Mouse (Mus musculus) heart, embryonic 11.5 days (tissue): Measurements from ENCODE around the gene Negr1. TPM values are rescaled to one million over a fixed set of nuclear protein-coding genes. Genes with fewer than 3 reads are reported as not detected.

Experiments
- ATAC-seq: fragments of 200-750 bp; cut with Nextera tagmentation; replicated peaks from 2 replicates; pipeline ENCODE4 v1.8.0; 2017; ENCODE audit warnings: moderate library complexity; ENCODE audit not compliant: insufficient number of reproducible peaks, low FRiP score, low TSS enrichment
- H3K27ac ChIP-seq: fragments of 300-500 bp; sonication (generic); 2 replicates; pipeline ENCODE4 v1.5.1; 2014; ENCODE audit warnings: mild to moderate bottlenecking, low read depth, low read length
- H3K27me3 ChIP-seq: fragments of 300-500 bp; sonication (generic); 2 replicates; pipeline ENCODE4 v1.6.1; 2014; ENCODE audit warnings: mild to moderate bottlenecking, low read length, mixed read lengths; ENCODE audit not compliant: control insufficient read depth, insufficient read depth
- H3K36me3 ChIP-seq: fragments of 300-500 bp; sonication (generic); 2 replicates; pipeline ENCODE4 v1.6.1; 2014; ENCODE audit warnings: mild to moderate bottlenecking, low read length, moderate library complexity, mixed read lengths; ENCODE audit not compliant: control insufficient read depth, insufficient read depth
- H3K4me1 ChIP-seq: fragments of 300-500 bp; sonication (generic); 2 replicates; pipeline ENCODE4 v1.6.1; 2014; ENCODE audit warnings: low read length; ENCODE audit not compliant: control insufficient read depth, insufficient read depth
- H3K4me2 ChIP-seq: fragments of 300-500 bp; sonication (generic); 2 replicates; pipeline ENCODE4 v1.6.1; 2014; ENCODE audit warnings: mild to moderate bottlenecking, moderate library complexity
- H3K4me3 ChIP-seq: fragments of 300-500 bp; sonication (generic); 2 replicates; pipeline ENCODE4 v1.5.1; 2014; ENCODE audit warnings: low read depth, low read length
- H3K9ac ChIP-seq: fragments of 300-500 bp; sonication (generic); 2 replicates; pipeline ENCODE4 v1.6.1; 2014; ENCODE audit warnings: mild to moderate bottlenecking, low read depth, low read length, moderate library complexity
- H3K9me3 ChIP-seq: fragments of 300-500 bp; sonication (generic); replicated peaks from 2 replicates; pipeline ENCODE4 v1.6.1; 2016; ENCODE audit warnings: low read length; ENCODE audit not compliant: control insufficient read depth
- WGBS: fragments of 180-500 bp; shearing (Covaris S2); extraction: QIAGEN DNeasy Blood & Tissue Kit; methylation state at CpG from one replicate; pipeline ENCODE4 v1.1.7; 2014; ENCODE audit not compliant: insufficient replicate concordance; 5-methylcytosine and 5-hydroxymethylcytosine counted together
- polyA plus RNA-seq: library from polyadenylated mRNA; unstranded; fragments of >200 nt; fragmentation: Nextera tagmentation; extraction: Ambion mirVana; gene quantifications from 2 replicates; pipeline ENCODE4 v1.2.1, GENCODE M21; 2014

Gene Negr1
- polyA plus RNA-seq, 1 experiment from 2014 or later: 2.6 TPM

- no peak overlapping the region for H3K4me3 ChIP-seq
- H3K27ac ChIP-seq: no peak overlapping the region
- H3K36me3 ChIP-seq: no peaks in the 10 kb centered on the region
- no peak overlapping the region for H3K9ac ChIP-seq
- no peaks in the 10 kb centered on the region for H3K9me3 ChIP-seq
- H3K4me2 ChIP-seq: no peak overlapping the region
- no peaks in the 10 kb centered on the region for H3K27me3 ChIP-seq
- ATAC-seq: no peak
- no peaks in the 10 kb centered on the region for H3K4me1 ChIP-seq
- 66% methylated on average over 8 of the region's 8 CpGs for WGBS
Measured at GRCm38 (mm10) chr3:157188939-157189725, 627.5 kb downstream of the Negr1 start.

DNA sequence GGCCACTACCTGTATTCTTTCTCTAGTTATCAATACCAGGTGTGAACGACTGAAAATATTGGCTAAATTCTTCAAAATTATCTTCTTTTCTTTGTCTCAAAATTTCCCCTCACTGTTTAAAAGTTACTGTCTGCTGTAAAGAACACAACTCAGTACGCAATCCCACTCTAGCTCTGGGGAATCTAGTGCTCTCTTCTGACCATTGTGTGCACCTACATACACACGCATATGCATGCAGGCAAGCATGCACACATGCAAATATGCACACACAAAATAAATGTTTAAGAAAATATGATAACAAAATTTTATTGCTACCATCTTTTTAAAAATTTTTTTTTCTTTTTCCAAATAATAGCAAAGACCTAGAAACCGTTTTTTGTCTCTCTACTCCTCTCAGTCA lies 628.2 kb downstream of the Negr1 start:
- no peaks in the 10 kb centered on the region for H3K36me3 ChIP-seq
- ATAC-seq: no peak
- H3K27me3 ChIP-seq: no peaks in the 10 kb centered on the region
- no peak overlapping the region for H3K4me3 ChIP-seq
- H3K27ac ChIP-seq: no peak overlapping the region
- no peaks in the 10 kb centered on the region for H3K9me3 ChIP-seq
- no peak overlapping the region for H3K4me2 ChIP-seq
- H3K4me1 ChIP-seq: no peaks in the 10 kb centered on the region
- 79% methylated on average over 4 of the region's 4 CpGs for WGBS
- H3K9ac ChIP-seq: no peak overlapping the region

GRCm38 (mm10) chr3:157190551-157190950 lies 629.0 kb downstream of the Negr1 start:
- Histone ChIP-seq H3K4me3 (no peak overlapping the region), H3K4me2 (no peak overlapping the region), H3K9me3 (no peaks in the 10 kb centered on the region), H3K36me3 (no peaks in the 10 kb centered on the region), H3K4me1 (no peaks in the 10 kb centered on the region), H3K27me3 (no peaks in the 10 kb centered on the region), H3K9ac (no peak overlapping the region), H3K27ac (no peak overlapping the region)
- WGBS: 58% methylated on average over 3 of the region's 3 CpGs
- ATAC-seq: no peak

GRCm38 (mm10) chr3:157192021-157192420 lies 630.4 kb downstream of the Negr1 start:
- H3K4me3 ChIP-seq: no peak overlapping the region
- H3K4me2 ChIP-seq: no peak overlapping the region
- H3K27me3 ChIP-seq: no peaks in the 10 kb centered on the region
- no peak overlapping the region for H3K9ac ChIP-seq
- ATAC-seq: no peak
- H3K9me3 ChIP-seq: no peaks in the 10 kb centered on the region
- H3K36me3 ChIP-seq: no peaks in the 10 kb centered on the region
- no peaks in the 10 kb centered on the region for H3K4me1 ChIP-seq
- 78% methylated on average over 3 of the region's 3 CpGs for WGBS
- H3K27ac ChIP-seq: no peak overlapping the region

- no peaks in the 10 kb centered on the region for H3K4me1 ChIP-seq
- WGBS: 50% methylated on average over 3 of the region's 3 CpGs
- ATAC-seq: no peak
- no peaks in the 10 kb centered on the region for H3K9me3 ChIP-seq
- no peak overlapping the region for H3K4me3 ChIP-seq
- no peaks in the 10 kb centered on the region for H3K27me3 ChIP-seq
- H3K36me3 ChIP-seq: no peaks in the 10 kb centered on the region
- H3K4me2 ChIP-seq: no peak overlapping the region
- H3K27ac ChIP-seq: no peak overlapping the region
- no peak overlapping the region for H3K9ac ChIP-seq
Measured at GRCm38 (mm10) chr3:157193141-157193540, 631.5 kb downstream of the Negr1 start.

GRCm38 (mm10) chr3:157198659-157199058 lies 637.1 kb downstream of the Negr1 start:
- Histone ChIP-seq H3K27ac (no peak overlapping the region), H3K36me3 (no peaks in the 10 kb centered on the region), H3K9me3 (no peaks in the 10 kb centered on the region), H3K4me1 (no peaks in the 10 kb centered on the region), H3K4me2 (no peak overlapping the region), H3K4me3 (no peak overlapping the region), H3K27me3 (no peaks in the 10 kb centered on the region), H3K9ac (no peak overlapping the region)
- WGBS: 75% methylated on average over 4 of the region's 4 CpGs
- ATAC-seq: no peak

DNA sequence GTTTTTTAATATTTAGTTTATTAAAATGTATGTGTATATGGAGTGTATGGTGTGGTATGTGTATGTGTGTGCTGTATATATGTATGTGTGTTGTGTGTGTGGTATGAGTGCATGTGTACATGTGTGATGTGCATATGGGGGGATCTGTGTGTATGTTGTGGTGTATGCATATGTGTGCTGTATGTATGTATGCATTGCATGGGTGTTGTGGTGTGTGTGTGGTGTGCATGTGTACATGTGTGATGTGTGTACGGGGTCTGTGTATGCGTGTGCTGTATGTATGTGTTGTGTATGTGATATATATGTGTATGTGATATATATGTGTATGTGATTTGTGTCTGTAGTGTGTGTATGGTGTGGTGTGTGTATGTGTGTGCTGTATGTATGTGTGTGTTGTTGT lies 640.1 kb downstream of the Negr1 start:
- Histone ChIP-seq H3K4me2 (no peak overlapping the region), H3K9ac (no peak overlapping the region), H3K4me1 (no peaks in the 10 kb centered on the region), H3K4me3 (no peak overlapping the region), H3K9me3 (no peaks in the 10 kb centered on the region), H3K27me3 (no peaks in the 10 kb centered on the region), H3K36me3 (no peaks in the 10 kb centered on the region), H3K27ac (no peak overlapping the region)
- 90% methylated on average over 2 of the region's 2 CpGs for WGBS
- no peak for ATAC-seq

GRCm38 (mm10) chr3:157203573-157203972 lies 642.0 kb downstream of the Negr1 start:
- no peak for ATAC-seq
- no peaks in the 10 kb centered on the region for H3K27me3 ChIP-seq
- H3K36me3 ChIP-seq: no peaks in the 10 kb centered on the region
- no peaks in the 10 kb centered on the region for H3K9me3 ChIP-seq
- H3K4me1 ChIP-seq: no peaks in the 10 kb centered on the region
- no peak overlapping the region for H3K27ac ChIP-seq
- WGBS: 79% methylated on average over 8 of the region's 8 CpGs
- H3K9ac ChIP-seq: no peak overlapping the region
- no peak overlapping the region for H3K4me2 ChIP-seq
- H3K4me3 ChIP-seq: no peak overlapping the region

GRCm38 (mm10) chr3:157206752-157207151 lies 645.2 kb downstream of the Negr1 start:
- 56% methylated on average over 3 of the region's 3 CpGs for WGBS
- Histone ChIP-seq H3K27me3 (no peaks in the 10 kb centered on the region), H3K27ac (no peak overlapping the region), H3K4me2 (no peak overlapping the region), H3K4me1 (no peaks in the 10 kb centered on the region), H3K9ac (no peak overlapping the region), H3K9me3 (no peaks in the 10 kb centered on the region), H3K36me3 (no peaks in the 10 kb centered on the region), H3K4me3 (no peak overlapping the region)
- ATAC-seq: no peak
